Mouse (Mus musculus) layer of hippocampus, postnatal 25 days (tissue): Measurements from ENCODE around the gene Gabrd. TPM values are rescaled to one million over a fixed set of nuclear protein-coding genes. Genes with fewer than 3 reads are reported as not detected.
A peak's percentile ranks its signal among the peaks of the same experiment; 100 is the strongest.

Experiments
- DNase-seq, 2 experiments: peaks; one replicate each; pipeline ENCODE4 v3.0.0; 2022; ENCODE audit warnings: mixed read lengths in 2 of 2, low spot score in 1 of 2; ENCODE audit errors: extremely low spot score in 1 of 2
- total RNA-seq, 2 experiments: library from RNA; stranded (reverse); gene quantifications; 2 replicates each; pipeline ENCODE4 v1.2.3; 2021

Gabrd gene
- total RNA-seq, 2 experiments from 2014 or later = 19.7 to 22.2 TPM

GRCm38 (mm10) chr4:155387166-155387565 lies 10.7 kb downstream of the Gabrd start:
- no peak for DNase-seq

- DNase-seq = no peak
Observed at GRCm38 (mm10) chr4:155383326-155383725, 14.6 kb downstream of the Gabrd start.

GRCm38 (mm10) chr4:155382752-155383151 lies 15.2 kb downstream of the Gabrd start:
- DNase-seq = peak in 1 of 2 experiments; percentile 22

GRCm38 (mm10) chr4:155381974-155382373 lies 15.9 kb downstream of the Gabrd start:
- no peak for DNase-seq

GRCm38 (mm10) chr4:155371797-155372735 lies 25.8 kb downstream of the Gabrd start:
- DNase-seq = no peak

GRCm38 (mm10) chr4:155370737-155371715 lies 26.9 kb downstream of the Gabrd start:
- DNase-seq = no peak

- peak; percentile 90 to 98 for DNase-seq
Observed at GRCm38 (mm10) chr4:155368684-155369083, 29.2 kb downstream of the Gabrd start.

- DNase-seq = no peak
Observed at GRCm38 (mm10) chr4:155367739-155368138, 30.2 kb downstream of the Gabrd start.

- no peak for DNase-seq
Observed at GRCm38 (mm10) chr4:155366784-155367183, 31.1 kb downstream of the Gabrd start.

- DNase-seq = no peak
Observed at GRCm38 (mm10) chr4:155362443-155362842, 35.5 kb downstream of the Gabrd start.

GRCm38 (mm10) chr4:155361303-155361791 lies 36.6 kb downstream of the Gabrd start, which contains the start of gene Prkcz:
Gene Prkcz, minus strand, starts transcription at chr4:155361361.
- no peak for DNase-seq

- no peak for DNase-seq
Observed at GRCm38 (mm10) chr4:155360856-155361255, 37.1 kb downstream of the Gabrd start.

GRCm38 (mm10) chr4:155359560-155360464 lies 38.1 kb downstream of the Gabrd start:
- DNase-seq = no peak

- no peak for DNase-seq
Observed at GRCm38 (mm10) chr4:155357601-155358000, 40.3 kb downstream of the Gabrd start.

- no peak for DNase-seq
Observed at GRCm38 (mm10) chr4:155356354-155356753, 41.6 kb downstream of the Gabrd start.

GRCm38 (mm10) chr4:155354546-155354945 lies 43.4 kb downstream of the Gabrd start:
- no peak for DNase-seq

GRCm38 (mm10) chr4:155354035-155354434 lies 43.9 kb downstream of the Gabrd start:
- no peak for DNase-seq

- DNase-seq = no peak
Observed at GRCm38 (mm10) chr4:155352581-155352980, 45.3 kb downstream of the Gabrd start.

- DNase-seq = no peak
Observed at GRCm38 (mm10) chr4:155346350-155346749, 51.6 kb downstream of the Gabrd start.

- peak; percentile 67 to 70 for DNase-seq
Observed at GRCm38 (mm10) chr4:155345608-155345953, 52.3 kb downstream of the Gabrd start.
